Mouse (Mus musculus): ENCODE data around the gene Pgf. TPM values are rescaled to one million over a fixed set of nuclear protein-coding genes. Genes with fewer than 3 reads are reported as not detected.

Gene Pgf
- total and polyA plus RNA-seq, 3 experiments: 0.46 TPM; not detected in 2

GRCm38 (mm10) chr12:85170948-85171307, 6.7 kb downstream of the Pgf start:
- Histone ChIP-seq H3K9me3 (replicated peaks; ENCODE audit: insufficient read depth, low read length) (no peaks in the 10 kb centered on the region), H3K9ac (ENCODE audit: control insufficient read depth, low read depth, low read length, poor library complexity, severe bottlenecking) (no peak overlapping the region), H3K4me3 (ENCODE audit: control insufficient read depth in 1 of 2, insufficient read depth in 1 of 2, low read depth in 2 of 2, low read length in 2 of 2) (no peak overlapping the region), H3K79me2 (ENCODE audit: control insufficient read depth, insufficient read depth, low read length, poor library complexity) (no peaks in the 10 kb centered on the region), H3K27me3 (ENCODE audit: control insufficient read depth in 1 of 2, insufficient read depth in 2 of 2, low read length in 2 of 2) (peaks cover 0 to 1% of the 10 kb centered on the region in 2 experiments; a peak in 1 of 4 replicates), H3K4me1 (ENCODE audit: control insufficient read depth in 1 of 2, insufficient read depth in 2 of 2, low read length in 2 of 2) (no peaks in the 10 kb centered on the region; a peak in 1 of 4 replicates), H3K27ac (ENCODE audit: control insufficient read depth, low read depth, low read length) (no peak overlapping the region), H3K36me3 (ENCODE audit: control insufficient read depth in 1 of 2, insufficient read depth in 2 of 2, low read length in 2 of 2) (no peaks in the 10 kb centered on the region)
- DNase-seq (ENCODE audit: low read depth, low spot score): no peak
- TF ChIP-seq UBTF (IDR thresholded peaks at IDR 0.05; ENCODE audit: borderline replicate concordance, insufficient read depth, low read depth, low read length) (no peak), MAFK (IDR thresholded peaks at IDR 0.05; ENCODE audit: borderline replicate concordance, low read depth, low read length) (no peak), BHLHE40 (IDR thresholded peaks at IDR 0.05; ENCODE audit: borderline replicate concordance, low read depth, low read length) (no peak), ZNF384 (IDR thresholded peaks at IDR 0.05; ENCODE audit: low read depth, low read length) (no peak), JUND (IDR thresholded peaks at IDR 0.05; ENCODE audit: low read depth, low read length) (no peak), RAD21 (IDR thresholded peaks at IDR 0.05; ENCODE audit: low read depth, low read length) (no peak), USF2 (IDR thresholded peaks at IDR 0.05; ENCODE audit: borderline replicate concordance in 1 of 2, insufficient read depth in 1 of 2, low read depth in 1 of 2, low read length in 2 of 2) (no peak)

- H3K36me3 ChIP-seq (ENCODE audit: control insufficient read depth in 1 of 2, insufficient read depth in 2 of 2, low read length in 2 of 2): no peaks in the 10 kb centered on the region
- peaks cover 0 to 1% of the 10 kb centered on the region in 2 experiments; a peak in 2 of 4 replicates for H3K27me3 ChIP-seq (ENCODE audit: control insufficient read depth in 1 of 2, insufficient read depth in 2 of 2, low read length in 2 of 2)
- H3K4me3 ChIP-seq (ENCODE audit: control insufficient read depth in 1 of 2, insufficient read depth in 1 of 2, low read depth in 2 of 2, low read length in 2 of 2): no peak overlapping the region
- H3K79me2 ChIP-seq (ENCODE audit: control insufficient read depth, insufficient read depth, low read length, poor library complexity): no peaks in the 10 kb centered on the region
- H3K9ac ChIP-seq (ENCODE audit: control insufficient read depth, low read depth, low read length, poor library complexity, severe bottlenecking): no peak overlapping the region
- no peak for DNase-seq (ENCODE audit: low read depth, low spot score)
- H3K27ac ChIP-seq (ENCODE audit: control insufficient read depth, low read depth, low read length): no peak overlapping the region
- H3K9me3 ChIP-seq (replicated peaks; ENCODE audit: insufficient read depth, low read length): no peaks in the 10 kb centered on the region
- no peaks in the 10 kb centered on the region for H3K4me1 ChIP-seq (ENCODE audit: control insufficient read depth in 1 of 2, insufficient read depth in 2 of 2, low read length in 2 of 2)
- TF ChIP-seq POLR2AphosphoS2 (IDR thresholded peaks at IDR 0.05; ENCODE audit: low read length) (no peak), ETS1 (IDR thresholded peaks at IDR 0.05; ENCODE audit: low read depth, low read length) (no peak), MYB (IDR thresholded peaks at IDR 0.05; ENCODE audit: low read depth, low read length) (no peak), TBP (IDR thresholded peaks at IDR 0.05; ENCODE audit: low read depth, low read length) (no peak), HCFC1 (IDR thresholded peaks at IDR 0.05; ENCODE audit: low read depth, low read length) (no peak), JUND (IDR thresholded peaks at IDR 0.05; ENCODE audit: low read depth, low read length) (no peak), EP300 (IDR thresholded peaks at IDR 0.05; ENCODE audit: low read depth in 1 of 2, low read length in 2 of 2) (no peak), CTCF (IDR thresholded peaks at IDR 0.05 in 2 of 3, conservative IDR thresholded peaks at IDR 0.05 in 1 of 3; ENCODE audit: control insufficient read depth in 1 of 3, insufficient read depth in 1 of 3, low read depth in 2 of 3, low read length in 3 of 3, poor library complexity in 1 of 3, severe bottlenecking in 1 of 3) (no peak), ZNF384 (IDR thresholded peaks at IDR 0.05; ENCODE audit: low read depth, low read length) (no peak), BHLHE40 (IDR thresholded peaks at IDR 0.05; ENCODE audit: borderline replicate concordance, low read depth, low read length) (no peak), NRF1 (IDR thresholded peaks at IDR 0.05; ENCODE audit: insufficient read depth, low read depth, low read length, poor library complexity, severe bottlenecking) (no peak), SMC3 (IDR thresholded peaks at IDR 0.05; ENCODE audit: low read depth, low read length) (no peak), MXI1 (IDR thresholded peaks at IDR 0.05; ENCODE audit: low read depth, low read length) (no peak), ELF1 (IDR thresholded peaks at IDR 0.05; ENCODE audit: low read depth, low read length) (no peak), RCOR1 (IDR thresholded peaks at IDR 0.05; ENCODE audit: low read depth, low read length) (no peak), TCF12 (IDR thresholded peaks at IDR 0.05; ENCODE audit: low read depth, low read length) (no peak), GABPA (IDR thresholded peaks at IDR 0.05; ENCODE audit: low read depth, low read length) (no peak), MAX (IDR thresholded peaks at IDR 0.05; ENCODE audit: low read length) (no peak), CHD2 (IDR thresholded peaks at IDR 0.05; ENCODE audit: low read length) (no peak)
Observed at GRCm38 (mm10) chr12:85170284-85170947, 7.2 kb downstream of the Pgf start.
